Mouse (Mus musculus) frontal cortex, postnatal 25 days (tissue): Measurements from ENCODE around the gene Eif4ebp2.

Source experiments
- DNase-seq, 2 experiments: peaks; one replicate each; pipeline ENCODE4 v3.0.0; 2022; ENCODE audit warnings: low spot score in 2 of 2

The Eif4ebp2 gene

GRCm38 (mm10) chr10:61418131-61418900 lies 34.1 kb downstream of the Eif4ebp2 start:
- no peak for DNase-seq

DNA sequence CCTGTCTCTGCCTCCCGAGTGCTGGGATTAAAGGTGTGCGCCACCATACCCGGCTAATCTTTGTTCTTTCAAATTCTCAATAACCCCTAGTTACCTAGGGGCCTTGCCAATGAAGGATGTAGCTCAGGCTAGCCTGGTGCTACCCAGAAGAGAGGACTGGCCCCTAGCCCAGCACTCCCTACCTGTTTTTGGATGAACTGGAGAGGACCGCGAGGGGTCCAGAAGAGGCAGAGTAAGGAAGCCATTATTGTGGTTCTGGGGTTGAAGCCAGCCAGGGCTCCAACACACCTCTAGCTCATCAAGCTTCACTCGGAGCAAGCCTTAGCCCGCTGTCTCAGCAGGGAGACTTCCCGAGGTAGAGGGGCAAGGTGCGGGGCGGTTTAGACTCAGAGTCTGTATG lies 34.8 kb downstream of the Eif4ebp2 start, which contains the start of gene Nodal:
Nodal (plus strand) TSS at position 301 of the 400 bp plus-strand sequence.
- DNase-seq, result no peak

DNA sequence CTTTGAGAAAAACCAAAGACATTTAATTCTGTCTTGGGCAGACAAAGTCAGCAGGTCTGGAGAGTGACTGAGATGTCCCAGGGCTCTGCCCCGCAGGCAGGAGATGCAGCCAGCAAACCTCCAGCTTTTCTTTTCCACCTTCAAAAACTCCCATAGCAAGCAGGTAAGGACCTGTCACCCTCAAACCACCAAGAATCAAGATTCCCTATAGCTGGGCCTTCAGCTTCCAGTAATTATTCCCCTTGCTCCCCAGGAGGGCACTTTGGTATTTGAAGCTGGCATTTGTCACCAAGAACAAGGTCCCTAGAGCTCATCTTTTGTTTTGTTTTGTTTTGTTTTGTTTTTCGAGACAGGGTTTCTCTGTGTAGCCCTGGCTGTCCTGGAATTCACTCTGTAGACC lies 35.4 kb downstream of the Eif4ebp2 start:
- no peak for DNase-seq

GRCm38 (mm10) chr10:61416561-61416960 lies 35.9 kb downstream of the Eif4ebp2 start:
- no peak for DNase-seq

DNA sequence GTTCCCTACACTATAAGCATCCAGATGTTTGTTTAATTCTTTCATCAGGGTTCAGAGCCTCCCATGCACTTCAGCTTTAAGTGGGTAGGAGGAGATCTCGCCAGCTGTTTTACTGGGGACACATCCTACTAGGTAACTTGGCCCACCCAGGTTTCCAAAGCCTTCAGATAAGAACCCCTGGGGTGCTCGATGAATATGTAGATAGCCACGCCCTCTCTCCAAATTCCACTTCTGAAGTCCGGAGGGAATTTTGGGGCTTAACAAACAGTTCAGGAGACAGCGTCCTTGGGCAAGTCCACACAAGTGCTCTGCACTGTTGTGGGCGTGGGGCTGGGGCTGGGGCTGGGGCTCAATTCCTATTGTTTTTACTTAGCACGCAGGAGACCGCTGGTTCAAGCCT lies 36.6 kb downstream of the Eif4ebp2 start:
- DNase-seq, result no peak

GRCm38 (mm10) chr10:61415240-61415639 lies 37.2 kb downstream of the Eif4ebp2 start:
- DNase-seq, result no peak

DNA sequence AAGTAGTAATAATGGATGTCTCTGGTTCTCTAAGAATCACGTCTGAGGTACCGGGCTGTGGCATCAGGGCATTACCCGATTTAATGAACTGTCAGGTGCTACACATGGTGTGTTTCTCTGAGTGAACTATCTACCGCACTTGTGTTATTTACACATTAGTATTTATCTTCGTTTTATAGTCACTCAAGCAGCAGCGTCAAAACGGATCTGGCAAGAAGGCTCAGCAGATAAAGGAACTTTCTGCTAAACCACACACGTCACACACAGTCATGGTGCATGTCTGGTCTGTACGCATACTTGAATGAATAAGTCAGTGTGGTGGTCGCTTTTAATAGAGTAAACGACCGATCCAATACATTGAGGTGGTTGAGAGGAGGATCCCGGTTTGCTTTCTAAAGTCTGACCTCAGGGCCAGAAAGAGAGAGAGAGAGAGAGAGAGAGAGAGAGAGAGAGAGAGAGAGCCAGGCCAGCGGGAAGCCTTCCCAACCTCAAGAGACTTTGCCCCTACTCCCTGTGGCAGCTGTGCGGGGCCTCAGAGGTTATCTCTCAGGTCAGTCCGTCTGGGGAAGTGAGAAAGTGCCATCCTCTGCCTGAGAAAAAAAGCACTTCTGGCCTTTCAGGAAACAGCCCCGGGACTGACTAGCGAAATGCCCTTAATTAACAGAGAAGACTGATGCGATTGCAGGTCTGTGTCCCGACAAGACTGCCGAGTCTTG lies 39.4 kb downstream of the Eif4ebp2 start:
- no peak for DNase-seq

DNA sequence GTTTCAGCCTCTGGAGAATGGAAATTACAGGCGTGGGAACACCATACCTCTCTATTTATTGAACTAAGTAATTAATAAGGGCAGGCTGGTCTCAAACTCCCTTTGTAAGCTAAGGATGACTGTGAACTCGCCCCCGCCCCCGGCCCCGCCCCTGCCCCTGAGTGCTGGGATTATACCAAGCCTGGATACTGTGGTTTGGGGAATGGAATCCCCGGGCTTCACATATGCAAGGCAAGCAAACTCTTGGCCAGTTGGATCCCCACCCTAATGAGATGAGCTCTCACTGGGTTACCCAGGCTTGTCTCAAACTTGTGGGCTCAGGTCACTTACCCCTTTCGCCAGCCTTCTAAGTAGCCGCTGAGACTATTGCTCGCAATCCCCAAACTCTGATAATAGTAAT lies 42.3 kb downstream of the Eif4ebp2 start:
- DNase-seq, result no peak

DNA sequence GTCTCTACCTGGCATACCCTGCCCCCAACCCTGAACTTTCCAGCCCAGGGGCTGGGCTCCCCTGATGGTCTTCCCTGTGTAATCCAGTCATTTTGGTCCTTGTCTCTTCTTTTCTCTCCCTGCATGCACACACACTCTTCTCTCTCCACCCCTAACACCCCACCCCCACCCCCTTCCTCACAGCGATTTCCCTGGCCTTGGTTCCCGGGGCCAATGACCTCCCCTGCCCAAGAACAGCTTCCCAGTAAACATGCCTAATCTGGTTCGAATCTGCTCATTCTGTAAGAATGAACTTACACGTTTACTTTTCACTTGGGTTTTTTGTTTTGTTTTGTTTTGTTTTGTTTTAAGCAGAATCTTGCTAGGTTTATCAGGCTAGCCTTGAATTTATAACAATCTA lies 42.7 kb downstream of the Eif4ebp2 start:
- no peak for DNase-seq

DNA sequence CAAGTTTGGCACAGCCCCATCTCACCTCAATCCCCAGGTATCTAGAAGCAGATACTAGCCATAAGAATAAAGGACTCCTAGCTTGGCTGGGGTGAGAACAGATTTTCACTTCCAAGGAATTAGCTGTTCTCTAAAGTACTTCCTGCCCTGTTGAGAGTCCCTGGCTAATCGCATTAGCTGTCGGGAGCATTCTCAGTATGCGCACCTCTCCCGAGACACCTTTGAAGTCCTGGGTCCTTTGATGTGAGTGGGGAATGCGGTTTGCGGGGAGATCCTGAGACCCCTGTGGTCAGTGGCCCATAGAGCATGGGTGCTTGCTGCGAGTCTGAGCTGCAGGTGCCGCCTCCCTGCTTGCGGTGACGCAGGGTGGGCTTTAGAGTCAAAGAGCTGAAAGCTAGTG lies 46.5 kb downstream of the Eif4ebp2 start:
- no peak for DNase-seq

GRCm38 (mm10) chr10:61402911-61403310 lies 49.5 kb downstream of the Eif4ebp2 start:
- DNase-seq, result no peak

- DNase-seq, result no peak
Measured at GRCm38 (mm10) chr10:61402480-61402879, 50.0 kb downstream of the Eif4ebp2 start.

GRCm38 (mm10) chr10:61400407-61400806 lies 52.1 kb downstream of the Eif4ebp2 start:
- no peak for DNase-seq

GRCm38 (mm10) chr10:61399156-61399734 lies 53.2 kb downstream of the Eif4ebp2 start:
- DNase-seq, result peak; percentile 33 to 48

DNA sequence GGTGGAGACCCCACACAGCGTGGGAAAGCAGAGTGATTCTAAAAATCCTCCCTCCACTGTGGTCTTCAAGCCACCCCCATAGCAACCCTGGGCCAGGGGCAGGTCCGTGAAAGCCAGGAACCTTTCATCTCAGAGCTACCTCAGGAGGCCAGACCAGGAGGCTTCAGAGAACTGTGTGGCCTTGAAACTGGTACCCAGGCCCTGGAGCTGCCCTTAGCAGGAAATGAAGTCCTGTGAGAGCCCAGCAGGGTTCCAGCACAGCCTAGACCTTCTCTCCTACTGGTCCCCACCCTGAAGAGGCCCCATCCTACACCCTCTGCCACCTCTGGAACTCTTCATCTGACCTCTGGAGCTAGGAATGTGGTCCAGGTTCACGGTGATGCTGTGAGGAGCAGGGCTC lies 54.3 kb downstream of the Eif4ebp2 start:
- DNase-seq, result no peak

GRCm38 (mm10) chr10:61394476-61395136 lies 57.9 kb downstream of the Eif4ebp2 start:
- no peak for DNase-seq

- no peak for DNase-seq
Measured at GRCm38 (mm10) chr10:61392584-61392983, 59.9 kb downstream of the Eif4ebp2 start.

DNA sequence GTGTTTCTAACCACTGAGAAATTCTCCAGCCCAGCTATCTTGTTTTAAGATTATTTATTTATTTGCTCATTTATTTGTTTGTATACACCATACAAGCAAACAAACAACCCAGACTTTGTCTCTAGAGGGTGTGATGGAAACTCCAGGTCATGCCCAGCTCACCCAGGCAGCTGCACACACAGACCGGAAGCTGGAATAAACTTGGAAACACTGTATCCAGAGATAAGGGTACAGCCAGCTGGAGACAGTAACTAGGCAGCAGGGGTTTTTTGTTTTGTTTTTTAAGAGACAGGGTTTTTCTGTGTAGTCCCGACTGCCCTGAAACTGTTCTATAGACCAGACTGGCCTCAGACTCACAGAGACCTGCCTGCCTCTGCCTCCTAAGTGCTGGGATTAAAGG lies 62.3 kb downstream of the Eif4ebp2 start:
- no peak for DNase-seq

DNA sequence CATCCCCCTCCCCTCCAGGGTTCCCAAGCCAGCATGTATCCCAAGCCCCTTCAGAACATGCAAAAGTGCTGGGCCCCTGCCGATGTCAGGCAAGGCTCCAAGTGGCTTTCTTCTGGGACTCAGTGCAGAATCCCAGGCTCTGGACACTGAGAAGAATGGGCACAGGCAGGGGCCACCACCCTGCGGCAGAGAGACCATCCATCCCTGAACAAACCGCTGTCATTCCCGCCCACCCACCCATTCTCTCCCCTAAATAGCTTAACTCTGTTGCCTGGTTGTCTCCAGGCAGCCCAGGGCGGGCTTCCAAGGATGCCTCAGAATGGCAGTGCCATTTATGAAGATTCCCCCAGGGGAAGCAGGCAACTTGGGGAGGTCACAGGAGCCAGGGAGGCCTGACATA lies 63.4 kb downstream of the Eif4ebp2 start:
- no peak for DNase-seq

DNA sequence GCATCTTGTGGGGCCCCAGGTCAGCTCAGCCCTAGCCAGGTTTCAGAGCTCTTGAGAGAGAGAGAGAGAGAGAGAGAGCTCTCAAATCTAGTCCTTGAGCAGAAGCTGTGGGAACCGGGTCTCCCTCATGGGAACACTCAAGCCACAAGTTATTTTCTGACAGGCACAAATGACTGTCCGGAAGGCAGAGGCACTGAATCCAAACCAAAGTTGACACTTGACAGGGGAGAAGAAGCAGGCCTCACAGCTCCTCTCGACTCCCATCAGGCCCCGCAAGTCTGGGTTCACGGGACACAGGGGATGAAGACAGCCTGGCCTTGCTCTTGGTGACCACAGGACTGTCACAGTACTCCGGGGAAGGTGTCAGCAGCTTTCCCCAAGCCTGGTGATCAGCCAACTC lies 66.2 kb downstream of the Eif4ebp2 start:
- DNase-seq, result no peak

GRCm38 (mm10) chr10:61385174-61385573 lies 67.3 kb downstream of the Eif4ebp2 start:
- no peak for DNase-seq

DNA sequence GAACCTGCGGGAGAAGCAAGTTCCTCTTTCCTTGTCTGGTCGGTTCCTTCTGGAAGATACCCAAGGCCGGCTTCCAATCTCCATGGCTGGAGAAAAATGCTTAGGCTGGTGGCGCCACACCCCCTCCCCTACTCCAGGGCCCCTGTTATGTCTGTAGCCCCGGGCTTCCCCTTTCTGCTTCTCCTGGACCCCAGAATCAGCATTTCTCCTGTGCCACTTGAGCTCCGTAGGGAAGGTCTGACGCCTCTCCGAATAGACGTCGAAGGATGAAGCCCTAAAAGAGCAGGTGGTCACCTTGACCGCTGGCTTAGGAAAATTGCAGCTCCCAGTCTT lies 68.8 kb downstream of the Eif4ebp2 start:
- peak; percentile 9 to 14 for DNase-seq
